Mouse (Mus musculus) liver, postnatal 0 days (tissue): ENCODE results near the gene Dnah8.

Experiments used
- CTCF ChIP-seq: sonication (generic); IDR thresholded peaks from 2 replicates; pipeline ENCODE4 v1.5.1; 2016; ENCODE audit warnings: antibody characterized with exemption, low read depth
- EP300 ChIP-seq: IDR thresholded peaks from 2 replicates; pipeline ENCODE4 v1.6.1; 2016; ENCODE audit warnings: antibody characterized with exemption, low read depth, mild to moderate bottlenecking

GRCm38 (mm10) chr17:30672556-30672955, 48.4 kb downstream of the Dnah8 start:
- no peak for TF ChIP-seq CTCF
- no peak for TF ChIP-seq EP300
